In the genomic region with DNA sequence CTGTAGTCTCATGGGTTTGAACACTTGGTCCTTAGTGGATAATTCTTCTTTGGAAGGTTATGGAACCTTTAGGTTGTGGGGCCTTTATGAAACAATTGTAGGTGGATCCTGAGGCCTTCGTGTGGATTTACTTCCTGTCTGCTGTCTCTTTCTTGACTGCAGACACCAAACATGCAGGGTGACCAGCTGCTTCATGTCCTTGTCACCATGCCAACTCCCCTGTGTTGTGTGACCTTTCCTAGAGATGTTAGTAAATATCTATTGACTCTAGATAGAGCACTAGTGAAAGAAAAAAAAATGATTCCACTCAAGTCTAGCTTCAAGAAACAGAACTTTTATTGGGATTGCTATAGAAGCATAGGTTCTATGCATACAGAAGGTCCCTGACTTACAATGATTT, we compare ENCODE assay signal across 16 mouse cellular contexts.
DNase-seq lines count a peak whose midpoint lies in the region.
"Had no signal": no experiment of that assay in that cellular context is flagged by ENCODE, and none has a peak within 500 bp of the region (broad histone marks: within the 10 kb centered on the region; RNA-seq: fewer than 3 reads in every experiment).

No protein-coding gene starts in this region.

- peak; percentile 51 to 53 for DNase-seq in cerebellum, postnatal 10 days
- no peak for DNase-seq in cerebellum, postnatal 4 days (ENCODE audit: low spot score in 2 of 2)
- peak; percentile 32 for DNase-seq in left cerebral cortex, postnatal 4 days
- no peak for DNase-seq in left cerebral cortex, adult 8-10 months (ENCODE audit: low spot score in 2 of 2)
- DNase-seq in lung, postnatal 10 days, result peak; percentile 19
- DNase-seq in lung, postnatal 4 days, result no peak
- DNase-seq in lung, postnatal 36 days, result peak; percentile 22
- DNase-seq in lung, postnatal 25 days (ENCODE audit: low spot score), result no peak
- DNase-seq: adrenal gland, adult 8-10 months; adrenal gland, postnatal 14 days; adrenal gland, postnatal 36 days; B cell, adult 2 months; cerebellum, adult 11-12 months; cerebellum, adult 2 months; cerebellum, adult 9-10 months; cerebellum, postnatal 36 days had no signal

- intact Hi-C loops in left cerebral cortex, postnatal 4 days (cut with DNase I), result loop anchor here (10.0 kb wide), 1 partner anchor 291 kb away; no protein-coding TSS in a partner anchor

Comparison
In these comparisons a context has a peak if more than half of its experiments do, and no peak if none do; other contexts are left out.
1. DNase-seq: peak in cerebellum, postnatal 10 days (2 of 2), left cerebral cortex, postnatal 4 days (single experiment), lung, postnatal 10 days (single experiment) and lung, postnatal 36 days (single experiment); none in cerebellum, postnatal 4 days (0 of 2), left cerebral cortex, adult 8-10 months (0 of 2), lung, postnatal 4 days (0 of 2) and lung, postnatal 25 days (single experiment).